Mouse (Mus musculus) cortical plate, adult 2 months (tissue): ENCODE data around the gene Pyurf.

Experiments used
- CTCF ChIP-seq: fragments of 200-500 bp; IDR thresholded peaks from 2 replicates; pipeline ENCODE4 v1.5.1; 2011; ENCODE audit warnings: mild to moderate bottlenecking, control low read depth, low read length; ENCODE audit not compliant: insufficient read depth; ENCODE audit errors: extremely low read depth
- POLR2A ChIP-seq: fragments of 200-500 bp; IDR thresholded peaks from 2 replicates; pipeline ENCODE4 v1.6.1; 2011; ENCODE audit warnings: mild to moderate bottlenecking, low read length, control low read depth; ENCODE audit not compliant: insufficient read depth; ENCODE audit errors: extremely low read depth

GRCm38 (mm10) chr6:57641789-57642188 is 50.1 kb downstream of the Pyurf start:
- TF ChIP-seq POLR2A (no peak), CTCF (no peak)
